Mouse (Mus musculus): ENCODE data around the gene Ddx6. TPM values are rescaled to one million over a fixed set of nuclear protein-coding genes. Genes with fewer than 3 reads are reported as not detected.
A peak's percentile ranks its signal among the peaks of the same experiment; 100 is the strongest.

The Ddx6 gene
- polyA plus RNA-seq, 1 experiment from 2014 or later: 15.7 TPM

GRCm38 (mm10) chr9:44679565-44679964 lies 74.9 kb downstream of the Ddx6 start:
- ATAC-seq (ENCODE audit: low read depth): no peak
- Histone ChIP-seq H3K27me3 (no peaks in the 10 kb centered on the region), H3K9ac (no peak overlapping the region), H3K4me2 (no peak overlapping the region), H3K4me1 (replicated peaks) (no peaks in the 10 kb centered on the region), H3K9me3 (no peaks in the 10 kb centered on the region), H3K27ac (replicated peaks) (no peak overlapping the region), H3K4me3 (no peak overlapping the region), H3K36me3 (no peaks in the 10 kb centered on the region)
- WGBS: 56% methylated on average over 5 of the region's 5 CpGs

- Histone ChIP-seq H3K27me3 (no peaks in the 10 kb centered on the region), H3K4me2 (no peak overlapping the region), H3K4me1 (replicated peaks) (peaks cover 26% of the 10 kb centered on the region), H3K4me3 (no peak overlapping the region), H3K27ac (replicated peaks) (no peak overlapping the region), H3K9me3 (no peaks in the 10 kb centered on the region), H3K36me3 (peaks cover 19% of the 10 kb centered on the region), H3K9ac (no peak overlapping the region)
- 87% methylated on average over 8 of the region's 8 CpGs for WGBS
- ATAC-seq (ENCODE audit: low read depth): no peak
These were observed 78.4 kb downstream of the Ddx6 start for GRCm38 (mm10) chr9:44683046-44683445.

- H3K27ac ChIP-seq (replicated peaks): peak overlapping the region; percentile 62; the same call in 1 of the 2 replicates
- no peaks in the 10 kb centered on the region for H3K9me3 ChIP-seq
- peak; percentile 40 for ATAC-seq (ENCODE audit: low read depth)
- 26% methylated on average over 14 of the region's 14 CpGs for WGBS
- peaks cover 41% of the 10 kb centered on the region for H3K36me3 ChIP-seq
- H3K27me3 ChIP-seq: no peaks in the 10 kb centered on the region
- H3K9ac ChIP-seq: no peak overlapping the region; the same call in 1 of the 2 replicates
- no peak overlapping the region for H3K4me3 ChIP-seq
- H3K4me1 ChIP-seq (replicated peaks): peaks cover 26% of the 10 kb centered on the region
- H3K4me2 ChIP-seq: no peak overlapping the region
These were observed 80.9 kb downstream of the Ddx6 start for GRCm38 (mm10) chr9:44685346-44686330.

- peak overlapping the region; percentile 23; the same call in 1 of the 2 replicates for H3K9ac ChIP-seq
- H3K4me3 ChIP-seq: no peak overlapping the region
- H3K4me2 ChIP-seq: no peak overlapping the region
- H3K27ac ChIP-seq (replicated peaks): peak overlapping the region; percentile 62
- 34% methylated on average over 5 of the region's 5 CpGs for WGBS
- H3K9me3 ChIP-seq: no peaks in the 10 kb centered on the region
- peak; percentile 62 for ATAC-seq (ENCODE audit: low read depth)
- peaks cover 26% of the 10 kb centered on the region for H3K4me1 ChIP-seq (replicated peaks)
- peaks cover 51% of the 10 kb centered on the region for H3K36me3 ChIP-seq
- H3K27me3 ChIP-seq: no peaks in the 10 kb centered on the region
These were observed 81.9 kb downstream of the Ddx6 start for GRCm38 (mm10) chr9:44686638-44687037.

- no peak for ATAC-seq (ENCODE audit: low read depth)
- Histone ChIP-seq H3K27me3 (no peaks in the 10 kb centered on the region), H3K9ac (0 out of 2 replicates have a peak overlapping the region, but pooled peaks have one; percentile 28), H3K4me1 (replicated peaks) (peaks cover 26% of the 10 kb centered on the region), H3K4me3 (no peak overlapping the region), H3K4me2 (no peak overlapping the region), H3K9me3 (no peaks in the 10 kb centered on the region), H3K27ac (replicated peaks) (no peak overlapping the region), H3K36me3 (peaks cover 64% of the 10 kb centered on the region)
- 62% methylated on average over 9 of the region's 9 CpGs for WGBS
These were observed 83.3 kb downstream of the Ddx6 start for GRCm38 (mm10) chr9:44688013-44688412.

Other genes with a start within 250 kb of the Ddx6 start
- 36.5 and 39.2 TPM in 2 replicates for gene Vps11, start 243.2 kb upstream of the Ddx6 start, polyA plus RNA-seq (2015; fragmentation: Nextera tagmentation; extraction: Ambion mirVana)
- 26.4 and 29.6 TPM in 2 replicates for gene Hyou1, start 225.4 kb upstream of the Ddx6 start, polyA plus RNA-seq (2015; fragmentation: Nextera tagmentation; extraction: Ambion mirVana)
- 62.9 and 71.2 TPM in 2 replicates for gene Slc37a4, start 208.0 kb upstream of the Ddx6 start, polyA plus RNA-seq (2015; fragmentation: Nextera tagmentation; extraction: Ambion mirVana)
- gene Rps25, start 197.8 kb upstream of the Ddx6 start, polyA plus RNA-seq (2015; fragmentation: Nextera tagmentation; extraction: Ambion mirVana): 1,179 TPM in 2 replicates
- 324 and 343 TPM in 2 replicates for gene Trappc4, start 197.3 kb upstream of the Ddx6 start, polyA plus RNA-seq (2015; fragmentation: Nextera tagmentation; extraction: Ambion mirVana)
- gene Ccdc84, start 186.3 kb upstream of the Ddx6 start, polyA plus RNA-seq (2015; fragmentation: Nextera tagmentation; extraction: Ambion mirVana): 28.7 and 32.6 TPM in 2 replicates
- gene Foxr1, start 163.8 kb upstream of the Ddx6 start, polyA plus RNA-seq (2015; fragmentation: Nextera tagmentation; extraction: Ambion mirVana): not detected in 2 replicates
- gene Upk2, start 149.9 kb upstream of the Ddx6 start, polyA plus RNA-seq (2015; fragmentation: Nextera tagmentation; extraction: Ambion mirVana): not detected in 2 replicates
- gene Bcl9l, start 122.1 kb upstream of the Ddx6 start, polyA plus RNA-seq (2015; fragmentation: Nextera tagmentation; extraction: Ambion mirVana): 9.4 and 9.6 TPM in 2 replicates
- not detected in 2 replicates for gene Cxcr5, start 43.0 kb upstream of the Ddx6 start, polyA plus RNA-seq (2015; fragmentation: Nextera tagmentation; extraction: Ambion mirVana)
- not detected in 2 replicates for gene Treh, start 68.3 kb downstream of the Ddx6 start, polyA plus RNA-seq (2015; fragmentation: Nextera tagmentation; extraction: Ambion mirVana)
- gene Phldb1, start 130.3 kb downstream of the Ddx6 start, polyA plus RNA-seq (2015; fragmentation: Nextera tagmentation; extraction: Ambion mirVana): 42.5 and 43.7 TPM in 2 replicates
- 147 and 168 TPM in 2 replicates for gene Arcn1, start 163.0 kb downstream of the Ddx6 start, polyA plus RNA-seq (2015; fragmentation: Nextera tagmentation; extraction: Ambion mirVana)
- gene Ift46, start 163.0 kb downstream of the Ddx6 start, polyA plus RNA-seq (2015; fragmentation: Nextera tagmentation; extraction: Ambion mirVana): 172 and 174 TPM in 2 replicates
- gene Tmem25, start 194.4 kb downstream of the Ddx6 start, polyA plus RNA-seq (2015; fragmentation: Nextera tagmentation; extraction: Ambion mirVana): 13.8 and 14.1 TPM in 2 replicates
- gene Ttc36, start 198.2 kb downstream of the Ddx6 start, polyA plus RNA-seq (2015; fragmentation: Nextera tagmentation; extraction: Ambion mirVana): not detected in 2 replicates

Measured in neural tube, embryonic 13.5 days (tissue).